Mouse (Mus musculus): Measurements from ENCODE around the gene Serpinb9g. TPM values are rescaled to one million over a fixed set of nuclear protein-coding genes. Genes with fewer than 3 reads are reported as not detected.
"Not testable (repeated sequence)": the region's sequence is repeated elsewhere in the genome, so short reads cannot be mapped to it uniquely, and the experiment has no call there.

Serpinb9g gene
- not detected in 2 replicates for polyA plus RNA-seq (2012)

- not testable (repeated sequence) for H3K4me1 ChIP-seq (ENCODE audit: control insufficient read depth); H3K36me3 ChIP-seq (ENCODE audit: control insufficient read depth); H3K9me3 ChIP-seq (ENCODE audit: control insufficient read depth, low read length); H3K27me3 ChIP-seq (ENCODE audit: control insufficient read depth); H3K4me3 ChIP-seq (replicated peaks)
Observed at GRCm38 (mm10) chr13:33484490-33484889, at the start of gene Serpinb9g. TSS of gene Serpinb9g (plus strand) at chr13:33484790.

- not testable (repeated sequence) for H3K9me3 ChIP-seq (ENCODE audit: control insufficient read depth, low read length); H3K27me3 ChIP-seq (ENCODE audit: control insufficient read depth); H3K4me3 ChIP-seq (replicated peaks); H3K4me1 ChIP-seq (ENCODE audit: control insufficient read depth); H3K36me3 ChIP-seq (ENCODE audit: control insufficient read depth)
Observed at GRCm38 (mm10) chr13:33483872-33484271, 718 bp upstream of the Serpinb9g start.

- Histone ChIP-seq H3K9me3 (ENCODE audit: control insufficient read depth, low read length) (no peaks in the 10 kb centered on the region), H3K36me3 (ENCODE audit: control insufficient read depth) (no peaks in the 10 kb centered on the region), H3K4me1 (ENCODE audit: control insufficient read depth) (no peaks in the 10 kb centered on the region), H3K27me3 (ENCODE audit: control insufficient read depth) (no peaks in the 10 kb centered on the region), H3K4me3 (replicated peaks) (no peak overlapping the region)
- TF ChIP-seq GATA1 (IDR thresholded peaks at IDR 0.05; ENCODE audit: low read length) (no peak), TAL1 (IDR thresholded peaks at IDR 0.05; ENCODE audit: low read length) (no peak)
Observed at GRCm38 (mm10) chr13:33524629-33525028, 40.0 kb downstream of the Serpinb9g start.

- Histone ChIP-seq H3K36me3 (ENCODE audit: control insufficient read depth) (no peaks in the 10 kb centered on the region), H3K4me3 (replicated peaks) (no peak overlapping the region), H3K9me3 (ENCODE audit: control insufficient read depth, low read length) (no peaks in the 10 kb centered on the region), H3K27me3 (ENCODE audit: control insufficient read depth) (no peaks in the 10 kb centered on the region), H3K4me1 (ENCODE audit: control insufficient read depth) (no peaks in the 10 kb centered on the region)
- TF ChIP-seq GATA1 (IDR thresholded peaks at IDR 0.05; ENCODE audit: low read length) = no peak
- no peak for TF ChIP-seq TAL1 (IDR thresholded peaks at IDR 0.05; ENCODE audit: low read length)
Observed at GRCm38 (mm10) chr13:33532814-33533213, 48.2 kb downstream of the Serpinb9g start.

Other genes starting within 250 kb of the Serpinb9g start
- not detected in 2 replicates for gene Serpinb9e, start 235.2 kb upstream of the Serpinb9g start, polyA plus RNA-seq (2012)
- gene Serpinb9f, start 160.7 kb upstream of the Serpinb9g start, polyA plus RNA-seq (2012) = not detected in 2 replicates
- gene Gm11397, start 89.0 kb upstream of the Serpinb9g start, polyA plus RNA-seq (2012) = not detected in 2 replicates
- not detected in 2 replicates for gene Serpinb6d, start 176.6 kb downstream of the Serpinb9g start, polyA plus RNA-seq (2012)

All from erythroblast, embryonic 14.5 days (primary cell).